Mouse (Mus musculus) ES-Bruce4 (cell line): Measurements from ENCODE around the gene Zcchc24. TPM values are rescaled to one million over a fixed set of nuclear protein-coding genes. Genes with fewer than 3 reads are reported as not detected.

ENCODE experiments used
- H3K27ac ChIP-seq: 2 replicates; pipeline ENCODE4 v1.5.1; 2012; ENCODE audit warnings: low read length, inconsistent platforms; ENCODE audit not compliant: insufficient read depth
- H3K27me3 ChIP-seq: 2 replicates; pipeline ENCODE4 v1.6.1; 2012; ENCODE audit warnings: mild to moderate bottlenecking, low read length, inconsistent platforms; ENCODE audit not compliant: control insufficient read depth, poor library complexity, insufficient read depth, severe bottlenecking
- H3K36me3 ChIP-seq: 2 replicates; pipeline ENCODE4 v1.6.1; 2012; ENCODE audit warnings: inconsistent platforms, mild to moderate bottlenecking, low read length, moderate library complexity; ENCODE audit not compliant: control insufficient read depth, poor library complexity, insufficient read depth, severe bottlenecking
- H3K4me1 ChIP-seq: one replicate; pipeline ENCODE4 v1.8.1; 2011; ENCODE audit warnings: low read length; ENCODE audit not compliant: control insufficient read depth, insufficient read depth
- H3K4me3 ChIP-seq: 2 replicates; pipeline ENCODE4 v1.5.1; 2011; ENCODE audit warnings: low read depth, mild to moderate bottlenecking, low read length
- H3K9ac ChIP-seq: 2 replicates; pipeline ENCODE4 v1.6.1; 2012; ENCODE audit warnings: low read depth, mild to moderate bottlenecking, inconsistent platforms; ENCODE audit not compliant: poor library complexity, severe bottlenecking
- H3K9me3 ChIP-seq: replicated peaks from 2 replicates; pipeline ENCODE4 v1.6.1; 2012; ENCODE audit warnings: mild to moderate bottlenecking, low read length, inconsistent platforms; ENCODE audit not compliant: control insufficient read depth, poor library complexity, insufficient read depth, severe bottlenecking
- CTCF ChIP-seq: IDR thresholded peaks from one replicate; pipeline ENCODE4 v1.8.1; 2011; ENCODE audit warnings: low read depth, low read length
- EP300 ChIP-seq: IDR thresholded peaks from 2 replicates; pipeline ENCODE4 v1.6.1; 2011; ENCODE audit warnings: low read depth, low read length; ENCODE audit not compliant: insufficient read depth
- POLR2A ChIP-seq: IDR thresholded peaks from one replicate; pipeline ENCODE4 v1.8.1; 2011; ENCODE audit warnings: low read length; ENCODE audit not compliant: insufficient read depth
- polyA plus RNA-seq: library from polyadenylated mRNA; stranded (reverse); fragments of >200 nt; gene quantifications from 2 replicates; pipeline ENCODE4 v1.2.4, GENCODE M21; 2011; ENCODE audit warnings: low read depth; ENCODE audit not compliant: missing spikeins, insufficient read depth, insufficient read length

Gene Zcchc24
- polyA plus RNA-seq, 1 experiment: 9.0 TPM

DNA sequence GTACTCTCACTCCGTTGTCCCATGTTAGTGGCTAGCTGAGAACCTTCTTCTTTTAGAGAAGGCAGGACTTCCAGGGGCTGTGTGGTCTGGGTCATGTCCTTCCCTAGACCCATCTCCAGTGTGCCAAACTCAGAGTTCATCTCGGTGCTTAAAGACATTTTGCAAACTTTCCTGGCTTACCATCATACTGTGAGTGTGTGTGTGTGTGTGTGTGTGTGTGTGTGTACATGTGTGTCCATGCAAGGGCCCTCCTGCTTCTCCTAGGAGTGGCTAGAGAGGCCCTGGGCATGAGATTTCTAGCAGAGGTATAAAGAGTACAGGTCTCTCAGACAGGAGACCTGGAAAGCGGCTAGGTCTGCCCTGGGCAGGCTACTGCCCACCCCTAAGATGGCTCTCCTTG, 32.7 kb downstream of the Zcchc24 start:
- Histone ChIP-seq H3K4me1 (no peaks in the 10 kb centered on the region), H3K4me3 (no peak overlapping the region), H3K27ac (no peak overlapping the region), H3K27me3 (no peaks in the 10 kb centered on the region), H3K36me3 (no peaks in the 10 kb centered on the region), H3K9ac (no peak overlapping the region), H3K9me3 (no peaks in the 10 kb centered on the region)
- TF ChIP-seq POLR2A: no peak
- TF ChIP-seq EP300: no peak
- TF ChIP-seq CTCF: no peak

DNA sequence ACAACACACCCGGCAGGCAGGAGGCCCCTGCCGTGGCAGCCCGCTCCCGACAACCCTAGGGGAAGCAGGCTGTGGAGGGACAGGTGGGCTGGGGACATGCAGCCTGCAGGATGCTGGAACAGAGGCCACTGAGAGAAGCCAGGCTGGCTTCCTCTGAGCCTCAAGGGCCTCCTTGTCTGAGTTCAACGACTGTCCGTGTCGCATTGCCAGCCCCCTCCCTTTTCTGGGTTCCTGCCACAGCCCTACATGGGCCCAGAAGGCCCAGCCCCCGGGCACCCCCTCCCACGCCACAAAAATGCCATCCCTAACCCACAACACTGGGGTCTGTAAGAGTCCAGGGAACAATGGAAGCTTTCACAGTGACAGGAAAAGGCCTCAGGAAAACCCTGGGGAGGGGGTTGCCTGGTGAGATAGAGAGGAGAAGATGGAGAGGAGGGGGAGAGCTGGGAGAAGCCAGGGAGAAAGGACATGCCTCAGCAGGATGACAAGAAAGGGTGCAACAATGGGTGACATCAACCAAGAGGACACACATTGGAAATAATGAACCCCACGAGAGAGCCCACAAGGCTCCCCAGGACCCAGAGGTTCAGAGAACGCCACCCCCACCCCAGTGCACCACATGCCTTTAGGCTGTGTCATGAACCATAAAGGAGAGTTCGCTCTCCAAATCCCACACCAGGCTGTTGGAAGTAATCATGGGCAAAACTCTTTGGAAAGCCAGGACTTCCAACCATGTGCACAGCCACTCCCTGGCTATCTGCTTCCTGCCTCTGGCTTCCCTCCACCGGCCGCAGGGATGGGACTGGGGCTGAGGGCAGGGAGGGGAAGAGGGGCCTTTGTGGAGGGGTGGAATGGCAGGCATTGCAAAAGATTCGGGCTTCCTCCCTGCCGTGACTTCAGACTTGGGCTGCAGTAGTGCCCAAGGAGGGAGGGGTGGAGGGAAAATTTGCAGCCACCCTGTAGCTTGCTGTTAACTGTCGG, 33.8 kb downstream of the Zcchc24 start:
- TF ChIP-seq CTCF (no peak), POLR2A (no peak)
- no peaks in the 10 kb centered on the region for H3K36me3 ChIP-seq
- H3K27me3 ChIP-seq: no peaks in the 10 kb centered on the region
- H3K9me3 ChIP-seq: no peaks in the 10 kb centered on the region
- no peak overlapping the region for H3K27ac ChIP-seq
- H3K4me1 ChIP-seq: no peaks in the 10 kb centered on the region
- no peak overlapping the region for H3K4me3 ChIP-seq
- no peak overlapping the region for H3K9ac ChIP-seq

DNA sequence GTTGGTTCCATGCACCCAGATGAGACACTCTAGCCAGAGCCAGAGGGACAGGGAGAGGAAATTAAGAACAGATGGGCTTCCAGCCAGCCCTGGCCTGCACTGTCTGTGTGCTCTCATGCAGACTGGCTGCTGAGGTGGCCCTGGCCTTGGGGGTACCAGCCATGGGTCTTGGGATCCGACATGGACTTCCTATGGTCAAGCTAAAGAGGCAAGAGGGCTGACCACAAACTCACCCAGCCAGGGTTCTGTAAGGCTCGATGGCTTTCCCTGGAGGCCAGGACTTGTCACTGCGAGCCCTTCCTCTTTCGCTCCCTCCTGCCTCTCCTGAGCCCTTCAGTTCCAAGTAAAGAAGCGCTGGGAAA, 41.7 kb downstream of the Zcchc24 start:
- no peaks in the 10 kb centered on the region for H3K4me1 ChIP-seq
- no peak overlapping the region for H3K9ac ChIP-seq
- no peaks in the 10 kb centered on the region for H3K36me3 ChIP-seq
- no peaks in the 10 kb centered on the region for H3K27me3 ChIP-seq
- H3K27ac ChIP-seq: no peak overlapping the region
- H3K4me3 ChIP-seq: no peak overlapping the region
- TF ChIP-seq EP300 (no peak), CTCF (no peak), POLR2A (no peak)
- H3K9me3 ChIP-seq: no peaks in the 10 kb centered on the region

DNA sequence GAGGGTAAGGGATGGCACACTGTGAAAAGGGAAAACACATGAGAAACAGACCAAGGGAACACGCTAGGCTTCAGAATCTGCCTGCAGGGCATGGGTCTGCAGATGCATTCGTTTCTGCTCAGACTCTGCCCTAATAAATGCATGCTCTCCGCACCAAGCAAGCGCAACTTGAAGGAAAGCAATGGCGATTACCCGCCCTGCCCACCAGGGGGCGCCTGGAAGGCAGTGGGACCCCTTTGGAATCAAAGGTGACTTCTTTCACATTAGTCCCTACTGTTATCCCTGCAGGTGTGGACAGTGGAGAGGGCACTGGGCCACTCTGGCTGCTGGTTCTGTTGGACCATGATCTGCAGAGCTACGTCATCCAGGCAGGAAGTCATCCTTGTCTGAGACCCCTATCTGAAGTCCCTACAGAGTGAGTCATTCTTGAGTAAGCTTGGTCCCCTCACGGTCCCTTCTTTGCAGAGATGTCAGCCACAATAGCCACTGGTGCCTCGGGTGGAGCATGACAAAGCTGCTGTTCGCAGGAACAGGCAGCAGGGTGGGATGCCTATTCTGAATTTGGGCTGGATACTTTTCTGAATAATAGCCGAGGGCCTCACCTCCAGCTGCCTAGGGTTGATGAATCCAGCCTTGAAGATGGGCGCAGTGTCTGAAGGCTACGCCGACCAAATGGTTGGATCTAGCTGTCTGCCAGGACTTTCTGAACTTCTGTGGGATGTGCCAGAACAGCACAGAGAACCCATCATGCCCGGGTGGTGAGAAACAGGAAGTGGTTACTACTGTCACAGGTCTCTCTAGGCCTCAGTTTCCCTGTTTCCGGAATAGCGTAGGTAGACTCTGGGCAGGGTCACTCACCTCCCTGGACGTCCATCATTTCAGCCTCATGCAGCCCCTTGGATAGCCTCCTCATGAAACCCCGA, 42.4 kb downstream of the Zcchc24 start:
- H3K9ac ChIP-seq: no peak overlapping the region
- no peak overlapping the region for H3K27ac ChIP-seq
- no peaks in the 10 kb centered on the region for H3K27me3 ChIP-seq
- no peaks in the 10 kb centered on the region for H3K4me1 ChIP-seq
- H3K4me3 ChIP-seq: no peak overlapping the region
- no peak for TF ChIP-seq EP300
- TF ChIP-seq CTCF: peak; percentile 95
- no peaks in the 10 kb centered on the region for H3K36me3 ChIP-seq
- no peaks in the 10 kb centered on the region for H3K9me3 ChIP-seq

DNA sequence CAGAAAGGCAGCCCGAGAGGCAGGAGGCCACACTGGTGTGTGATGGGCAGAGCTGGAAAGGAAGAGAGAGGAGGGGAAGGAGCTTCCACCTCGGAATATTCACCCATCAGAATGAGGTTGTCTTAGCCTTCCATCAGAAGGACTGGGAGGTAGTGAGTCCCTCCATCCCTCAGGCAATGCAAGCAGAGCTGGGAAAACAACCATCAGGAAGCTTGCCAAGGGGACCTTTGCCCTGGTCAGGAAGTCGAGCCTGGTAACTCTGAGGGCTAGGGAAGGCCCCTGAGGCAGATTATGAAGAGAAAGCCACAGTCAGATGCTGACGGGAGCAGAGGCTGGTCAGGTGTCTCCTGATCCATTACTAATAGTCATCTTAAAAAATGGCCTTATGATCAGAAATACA, 43.1 kb downstream of the Zcchc24 start:
- Histone ChIP-seq H3K9ac (no peak overlapping the region), H3K4me1 (no peaks in the 10 kb centered on the region), H3K27ac (no peak overlapping the region), H3K9me3 (no peaks in the 10 kb centered on the region), H3K27me3 (no peaks in the 10 kb centered on the region), H3K36me3 (no peaks in the 10 kb centered on the region), H3K4me3 (no peak overlapping the region)
- TF ChIP-seq CTCF: no peak
- TF ChIP-seq EP300: no peak
- TF ChIP-seq POLR2A: no peak
